Mouse (Mus musculus) adrenal gland, adult 18-20 months (tissue): Measurements from ENCODE around the gene Cdc25b. TPM values are rescaled to one million over a fixed set of nuclear protein-coding genes. Genes with fewer than 3 reads are reported as not detected.

Experiments
- DNase-seq, 2 experiments: peaks; one replicate each; pipeline ENCODE4 v3.0.0; 2021 to 2022; ENCODE audit warnings: low spot score in 2 of 2
- total RNA-seq, 2 experiments: library from RNA; stranded (reverse); gene quantifications; 1 replicate in 1 of 2; 2 replicates in 1 of 2; pipeline ENCODE4 v1.2.3; 2021

Cdc25b gene
- total RNA-seq, 2 experiments from 2014 or later: 4.2 to 5.2 TPM

GRCm38 (mm10) chr2:131189521-131190309 lies 3.0 kb downstream of the Cdc25b start:
- DNase-seq: no peak

GRCm38 (mm10) chr2:131190344-131191004 lies 3.7 kb downstream of the Cdc25b start:
- DNase-seq: no peak

GRCm38 (mm10) chr2:131191005-131191390 lies 4.2 kb downstream of the Cdc25b start:
- no peak for DNase-seq

- DNase-seq: no peak
These were observed 10.0 kb downstream of the Cdc25b start for GRCm38 (mm10) chr2:131196606-131197316.

- no peak for DNase-seq
These were observed 14.0 kb downstream of the Cdc25b start for GRCm38 (mm10) chr2:131200710-131201109.

- no peak for DNase-seq
These were observed 14.5 kb downstream of the Cdc25b start for GRCm38 (mm10) chr2:131201262-131201661.

- no peak for DNase-seq
These were observed 17.2 kb downstream of the Cdc25b start for GRCm38 (mm10) chr2:131203816-131204409.

- peak; percentile 83 to 84 for DNase-seq
These were observed 17.7 kb downstream of the Cdc25b start for GRCm38 (mm10) chr2:131204410-131204981.

- no peak for DNase-seq
These were observed 18.9 kb downstream of the Cdc25b start for GRCm38 (mm10) chr2:131205521-131206182.

GRCm38 (mm10) chr2:131206778-131207177 lies 20.0 kb downstream of the Cdc25b start, which contains the start of gene Ap5s1:
TSS of gene Ap5s1 (plus strand) at chr2:131207078.
- no peak for DNase-seq

GRCm38 (mm10) chr2:131208356-131208755 lies 21.6 kb downstream of the Cdc25b start:
- DNase-seq: no peak

- DNase-seq: no peak
These were observed 22.5 kb downstream of the Cdc25b start for GRCm38 (mm10) chr2:131209125-131209795.

- DNase-seq: peak; percentile 93 to 94
These were observed 23.4 kb downstream of the Cdc25b start for GRCm38 (mm10) chr2:131209969-131210792.

GRCm38 (mm10) chr2:131211026-131211615 lies 24.4 kb downstream of the Cdc25b start:
- peak in 1 of 2 experiments; percentile 21 for DNase-seq

GRCm38 (mm10) chr2:131213773-131214172 lies 27.0 kb downstream of the Cdc25b start:
- no peak for DNase-seq

- no peak for DNase-seq
These were observed 29.5 kb downstream of the Cdc25b start for GRCm38 (mm10) chr2:131215941-131216858.

- no peak for DNase-seq
These were observed 33.3 kb downstream of the Cdc25b start for GRCm38 (mm10) chr2:131220030-131220429.
